Comparison of ENCODE assay signal across 10 mouse cellular contexts in genomic region chr12:113610924-113611323, GRCm38 (mm10).
A peak's percentile ranks its signal among the peaks of the same experiment; 100 is the strongest.
DNase-seq lines count a peak whose midpoint lies in the region; ATAC-seq lines count a peak whose summit lies in the region.
"Had no signal": no experiment of that assay in that cellular context is flagged by ENCODE, and none has a peak within 500 bp of the region (broad histone marks: within the 10 kb centered on the region; RNA-seq: fewer than 3 reads in every experiment).

No protein-coding gene starts in this region.

- H3K9me3 ChIP-seq in forebrain, embryonic 10.5 days, result peaks cover 19% of the 10 kb centered on the region; the same call in 1 of the 2 replicates
- peaks cover 10% of the 10 kb centered on the region for H3K9me3 ChIP-seq in forebrain, embryonic 13.5 days (replicated peaks)
- H3K9me3 ChIP-seq: midbrain, embryonic 12.5 days had no signal

- no peak overlapping the region for H3K9ac ChIP-seq in forebrain, embryonic 13.5 days
- H3K9ac ChIP-seq: midbrain, embryonic 12.5 days had no signal

- no peak overlapping the region for H3K4me2 ChIP-seq in forebrain, embryonic 13.5 days
- H3K4me2 ChIP-seq: midbrain, embryonic 12.5 days had no signal

- H3K27me3 ChIP-seq in forebrain, embryonic 10.5 days (ENCODE audit: poor library complexity, severe bottlenecking), result no peaks in the 10 kb centered on the region
- H3K27me3 ChIP-seq in forebrain, embryonic 13.5 days, result no peaks in the 10 kb centered on the region
- H3K27me3 ChIP-seq: midbrain, embryonic 12.5 days; Patski had no signal

- H3K27ac ChIP-seq in forebrain, embryonic 10.5 days, result no peak overlapping the region
- no peak overlapping the region for H3K27ac ChIP-seq in forebrain, embryonic 13.5 days
- H3K27ac ChIP-seq: midbrain, embryonic 12.5 days had no signal

- no peak for ATAC-seq in forebrain, embryonic 13.5 days
- peak; percentile 61; the same call in 1 of the 2 replicates for ATAC-seq in granulocyte monocyte progenitor cell, adult 5-6 weeks (replicated peaks; ENCODE audit: poor library complexity, severe bottlenecking)
- ATAC-seq: Patski had no signal

- DNase-seq in forebrain, embryonic 10.5 days (ENCODE audit: extremely low spot score, low spot score), result peak; percentile 21
- peak; percentile 7 for DNase-seq in left cerebral cortex, postnatal 4 days
- no peak for DNase-seq in left cerebral cortex, adult 8-10 months (ENCODE audit: low spot score in 2 of 2)
- peak; percentile 16 for DNase-seq in WW6 (ENCODE audit: low read depth, low spot score)
- peak; percentile 37 for DNase-seq in thymus, postnatal 14 days
- no peak for DNase-seq in urinary bladder, postnatal 14 days (ENCODE audit: low spot score)

- no peaks in the 10 kb centered on the region for H3K4me1 ChIP-seq in forebrain, embryonic 10.5 days
- H3K4me1 ChIP-seq in forebrain, embryonic 13.5 days, result no peaks in the 10 kb centered on the region
- H3K4me1 ChIP-seq: midbrain, embryonic 12.5 days had no signal

- WGBS in forebrain, embryonic 10.5 days, result 49% methylated on average over 4 of the region's 4 CpGs
- WGBS in forebrain, embryonic 13.5 days, result 49% methylated on average over 4 of the region's 4 CpGs

- H3K36me3 ChIP-seq in forebrain, embryonic 10.5 days (replicated peaks), result no peaks in the 10 kb centered on the region
- no peaks in the 10 kb centered on the region for H3K36me3 ChIP-seq in forebrain, embryonic 13.5 days (ENCODE audit: poor library complexity, severe bottlenecking)
- H3K36me3 ChIP-seq: midbrain, embryonic 12.5 days had no signal

- H3K4me3 ChIP-seq in forebrain, embryonic 10.5 days, result no peak overlapping the region
- no peak overlapping the region for H3K4me3 ChIP-seq in forebrain, embryonic 13.5 days
- H3K4me3 ChIP-seq: midbrain, embryonic 12.5 days had no signal

- intact Hi-C loops in left cerebral cortex, postnatal 4 days (cut with DNase I), result no loop called here

Comparison
In these comparisons a context has a peak if more than half of its experiments do, and no peak if none do; other contexts are left out.
1. DNase-seq: peak in forebrain, embryonic 10.5 days (single experiment), left cerebral cortex, postnatal 4 days (single experiment), WW6 (single experiment) and thymus, postnatal 14 days (single experiment); none in left cerebral cortex, adult 8-10 months (0 of 2) and urinary bladder, postnatal 14 days (single experiment).